Mouse (Mus musculus) cerebellum, postnatal 4 days (tissue): ENCODE measurements around the gene Mettl16.
"Not testable (repeated sequence)": the region's sequence is repeated elsewhere in the genome, so short reads cannot be mapped to it uniquely, and the experiment has no call there.

Experiments
- DNase-seq, 2 experiments: peaks; one replicate each; pipeline ENCODE4 v3.0.0; 2022; ENCODE audit warnings: low spot score in 2 of 2, mixed read lengths in 1 of 2

Mettl16 gene

GRCm38 (mm10) chr11:74772386-74772785 lies 1.8 kb downstream of the Mettl16 start:
- DNase-seq: no peak

- no peak for DNase-seq
These were observed 22.2 kb downstream of the Mettl16 start for GRCm38 (mm10) chr11:74792874-74793273.

- DNase-seq: no peak
These were observed 30.0 kb downstream of the Mettl16 start for GRCm38 (mm10) chr11:74800658-74801057.

GRCm38 (mm10) chr11:74804081-74804627 lies 33.5 kb downstream of the Mettl16 start:
- DNase-seq: no peak

- no peak for DNase-seq
These were observed 36.7 kb downstream of the Mettl16 start for GRCm38 (mm10) chr11:74807246-74807882.

- no peak for DNase-seq
These were observed 37.7 kb downstream of the Mettl16 start for GRCm38 (mm10) chr11:74808251-74808853.

- no peak for DNase-seq
These were observed 39.5 kb downstream of the Mettl16 start for GRCm38 (mm10) chr11:74810134-74810533.

- not testable (repeated sequence) for DNase-seq
These were observed 40.4 kb downstream of the Mettl16 start for GRCm38 (mm10) chr11:74811027-74811426.

- no peak for DNase-seq
These were observed 40.9 kb downstream of the Mettl16 start for GRCm38 (mm10) chr11:74811538-74811937.

- DNase-seq: no peak
These were observed 45.2 kb downstream of the Mettl16 start for GRCm38 (mm10) chr11:74815795-74816194.

- DNase-seq: no peak
These were observed 50.3 kb downstream of the Mettl16 start for GRCm38 (mm10) chr11:74820921-74821320.

- DNase-seq: no peak
These were observed 50.8 kb downstream of the Mettl16 start for GRCm38 (mm10) chr11:74821463-74821862.

GRCm38 (mm10) chr11:74822746-74823440 lies 52.3 kb downstream of the Mettl16 start:
- no peak for DNase-seq

GRCm38 (mm10) chr11:74826151-74826550 lies 55.5 kb downstream of the Mettl16 start:
- DNase-seq: no peak

- no peak for DNase-seq
These were observed 56.1 kb downstream of the Mettl16 start for GRCm38 (mm10) chr11:74826702-74827101.

GRCm38 (mm10) chr11:74827791-74828403 lies 57.3 kb downstream of the Mettl16 start:
- no peak for DNase-seq

GRCm38 (mm10) chr11:74828404-74828931 lies 57.8 kb downstream of the Mettl16 start:
- DNase-seq: no peak

- no peak for DNase-seq
These were observed 58.4 kb downstream of the Mettl16 start for GRCm38 (mm10) chr11:74828965-74829550.

- DNase-seq: peak in 1 of 2 experiments; percentile 75
These were observed 59.2 kb downstream of the Mettl16 start for GRCm38 (mm10) chr11:74829812-74830211.

GRCm38 (mm10) chr11:74830256-74831161 lies 59.9 kb downstream of the Mettl16 start, which contains the start of gene Mnt:
TSS of gene Mnt (plus strand) at chr11:74830920.
- DNase-seq: peak; percentile 91 to 97
